Mouse (Mus musculus): ENCODE data around the gene Mthfs.
"Not testable (repeated sequence)": the region's sequence is repeated elsewhere in the genome, so short reads cannot be mapped to it uniquely, and the experiment has no call there.

Mthfs gene

DNA sequence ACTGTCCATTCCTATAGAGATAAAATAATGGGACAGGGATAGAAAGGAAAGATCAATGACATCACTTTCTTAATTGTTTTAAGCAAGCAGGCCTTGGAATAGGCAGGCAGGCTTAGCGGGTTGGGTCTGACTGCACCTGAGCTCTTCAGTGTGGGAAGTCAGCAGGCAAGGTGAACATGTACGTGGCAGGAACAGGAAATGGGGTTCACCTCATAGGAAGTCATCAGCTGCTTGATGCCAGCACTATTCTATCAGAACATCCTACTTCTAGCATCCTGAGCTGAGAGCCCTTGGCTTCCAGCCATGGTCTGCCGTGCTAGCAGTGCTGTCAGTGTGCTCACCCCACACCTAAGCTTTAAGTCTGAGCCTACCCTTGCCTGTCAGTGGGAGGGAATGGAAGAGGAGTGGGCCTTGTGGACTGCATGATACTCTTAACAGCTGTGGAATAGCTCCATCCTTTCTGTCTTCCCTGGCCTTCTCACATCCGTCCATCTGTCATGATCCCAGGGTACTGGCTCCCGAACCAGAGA is 28.6 kb downstream of the Mthfs start:
- ATAC-seq (ENCODE audit: insufficient number of reproducible peaks, low FRiP score, low TSS enrichment): not testable (repeated sequence)

DNA sequence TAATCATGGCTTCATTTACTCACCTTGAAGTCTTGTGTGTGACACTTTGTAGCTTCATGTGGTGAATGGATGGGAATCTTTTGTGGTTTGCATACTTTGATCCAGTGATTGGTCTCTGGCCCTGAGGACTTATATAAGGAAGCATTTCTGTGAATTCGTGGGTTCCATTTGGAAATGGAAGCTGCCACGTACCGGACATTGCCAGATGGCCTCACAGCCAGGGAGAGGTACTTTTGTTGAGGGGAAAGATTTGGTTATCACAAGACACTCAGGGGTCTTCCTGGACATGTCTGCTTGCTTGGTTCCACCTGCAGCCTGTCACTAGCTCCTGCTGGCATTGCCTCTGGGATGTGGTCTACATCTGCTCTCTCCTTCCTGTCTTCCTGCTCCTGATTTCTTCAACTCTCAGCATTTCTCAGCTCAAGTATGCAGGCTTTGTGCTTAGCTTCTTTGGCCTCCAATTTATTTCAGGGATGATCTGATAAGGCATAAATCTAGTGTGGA is 30.1 kb downstream of the Mthfs start:
- 0 out of 2 replicates have a peak, but pooled peaks have one; percentile 20 for ATAC-seq (ENCODE audit: insufficient number of reproducible peaks, low FRiP score, low TSS enrichment)

DNA sequence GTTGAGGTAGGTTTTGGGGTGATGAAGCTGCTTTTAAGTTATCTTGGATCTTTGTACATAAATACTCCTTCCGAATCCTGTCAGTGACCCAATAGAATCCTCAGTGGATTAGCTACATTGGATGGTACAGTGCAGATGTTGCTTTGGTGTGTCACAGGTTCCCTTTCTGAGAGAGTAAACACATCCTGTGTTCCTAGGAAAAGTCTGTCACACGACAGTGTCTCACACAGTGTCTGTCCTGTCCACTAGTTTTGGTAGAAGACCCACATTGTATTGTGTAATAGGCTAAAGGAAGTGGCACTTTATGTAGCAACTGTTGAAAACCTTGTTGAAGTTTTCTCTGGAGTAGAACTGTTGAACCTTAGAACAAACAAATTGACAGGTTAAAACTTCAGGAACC is 42.9 kb downstream of the Mthfs start:
- ATAC-seq (ENCODE audit: insufficient number of reproducible peaks, low FRiP score, low TSS enrichment): no peak

DNA sequence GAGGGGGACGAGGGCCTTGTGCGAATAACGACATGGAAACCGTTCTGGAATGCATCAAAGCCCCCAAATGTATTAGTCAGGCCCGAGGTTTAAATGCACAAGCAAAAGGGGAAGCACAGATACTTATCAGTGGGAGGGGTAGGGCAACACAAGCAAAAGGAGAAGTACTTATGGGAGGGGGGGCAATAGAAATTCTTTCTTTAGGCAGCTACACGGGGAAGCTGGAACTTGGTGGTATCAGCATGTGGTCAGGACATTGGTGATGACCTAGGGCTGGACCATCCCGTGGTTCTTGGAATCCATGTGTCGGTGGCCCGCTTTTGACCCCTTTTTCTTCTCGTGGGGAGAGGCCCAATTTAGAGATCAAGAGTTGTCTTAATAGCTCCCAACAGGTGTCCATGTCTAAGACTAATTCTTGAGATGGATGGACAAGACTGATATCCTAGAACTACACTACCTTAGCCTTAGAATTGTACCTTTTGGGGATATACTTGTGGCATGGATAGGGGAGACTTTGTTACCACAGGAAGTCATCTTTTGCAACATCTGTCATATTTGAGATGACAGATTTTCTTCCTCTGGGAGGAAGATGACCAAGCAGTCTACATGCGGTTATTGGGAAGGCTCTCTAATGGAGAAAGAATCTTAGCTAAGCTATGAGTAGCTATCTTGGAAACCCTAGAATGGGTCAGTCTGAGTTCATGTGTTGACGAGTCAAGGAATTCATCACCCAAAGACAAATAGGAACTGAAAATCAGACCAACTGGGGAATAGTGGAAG is 46.3 kb downstream of the Mthfs start:
- no peak for ATAC-seq (ENCODE audit: insufficient number of reproducible peaks, low FRiP score, low TSS enrichment)

DNA sequence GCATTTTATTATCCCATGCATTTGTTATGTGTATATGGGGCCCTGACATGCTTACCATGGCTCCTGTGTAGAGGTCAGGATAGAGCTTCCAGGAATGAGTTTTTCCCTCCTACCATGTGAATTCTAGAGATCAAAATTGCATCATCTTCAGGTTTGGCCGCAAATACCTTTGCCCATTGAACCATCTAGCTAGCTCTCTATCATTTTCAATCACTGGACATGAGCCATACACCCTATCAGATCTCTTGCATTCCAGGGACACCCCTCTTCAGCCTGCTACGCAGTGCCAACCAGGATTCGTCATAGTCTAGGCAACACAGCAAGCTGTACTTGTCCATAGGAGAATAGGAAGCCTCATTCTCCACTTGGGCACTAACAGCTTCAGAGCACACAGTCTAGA is 53.5 kb downstream of the Mthfs start:
- ATAC-seq (ENCODE audit: insufficient number of reproducible peaks, low FRiP score, low TSS enrichment): no peak

DNA sequence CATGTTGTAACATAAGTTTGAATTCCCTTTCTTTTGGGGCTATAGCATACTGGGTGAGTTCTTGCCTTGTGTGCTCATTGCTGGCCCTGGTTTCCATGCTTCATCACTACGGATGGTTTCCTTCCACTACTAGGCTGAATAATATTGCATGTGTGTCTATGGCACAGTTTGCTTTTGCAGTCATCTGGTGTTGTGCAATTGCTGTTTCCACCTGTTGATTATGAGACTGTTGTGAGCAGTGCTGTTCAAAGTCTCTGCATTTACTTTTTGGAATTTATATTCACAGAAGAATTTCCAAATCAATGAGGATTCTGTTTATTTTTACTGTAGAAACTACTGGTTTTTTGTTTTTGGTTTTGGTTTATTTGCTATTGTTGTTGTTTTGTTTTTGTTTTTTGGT is 54.1 kb downstream of the Mthfs start:
- no peak for ATAC-seq (ENCODE audit: insufficient number of reproducible peaks, low FRiP score, low TSS enrichment)

DNA sequence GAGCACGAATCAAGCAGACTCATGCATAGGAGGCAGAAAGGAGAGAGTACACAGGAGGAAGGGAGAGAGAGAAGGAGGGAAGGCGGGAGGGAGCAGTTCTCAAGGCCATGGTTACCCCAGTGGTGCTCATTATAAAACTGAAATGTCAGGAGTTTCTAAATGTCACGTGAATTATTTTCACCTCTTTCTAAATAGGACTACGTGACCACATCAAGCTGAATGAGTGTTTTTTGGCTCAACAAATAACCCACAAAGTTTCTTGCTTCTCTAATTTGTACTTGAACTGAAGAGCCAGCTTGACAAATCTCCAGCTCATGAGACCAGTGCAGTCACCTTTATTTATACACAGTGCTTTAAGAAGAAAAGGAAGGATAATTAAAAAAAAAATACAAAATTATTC is 56.6 kb downstream of the Mthfs start:
- no peak for ATAC-seq (ENCODE audit: insufficient number of reproducible peaks, low FRiP score, low TSS enrichment)

DNA sequence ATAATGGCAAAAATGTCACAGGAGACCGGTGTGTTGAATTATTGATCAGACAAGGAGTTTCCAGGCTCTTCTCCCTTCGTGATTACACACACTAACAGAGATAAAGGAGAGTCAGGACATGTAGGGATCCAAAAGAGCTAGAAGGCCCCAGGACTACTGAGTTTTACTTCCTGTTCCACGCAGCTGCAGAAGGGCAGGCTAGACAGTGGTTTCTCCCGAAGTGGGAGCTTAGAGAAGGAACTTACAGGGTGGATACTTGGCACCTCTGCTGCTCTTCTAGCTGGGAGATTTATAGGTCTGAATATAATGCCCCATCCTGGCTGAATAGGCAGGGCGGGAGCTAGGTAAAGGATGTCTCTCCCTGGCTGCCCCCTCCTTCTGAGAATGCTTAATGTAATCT is 57.1 kb downstream of the Mthfs start:
- ATAC-seq (ENCODE audit: insufficient number of reproducible peaks, low FRiP score, low TSS enrichment): no peak

DNA sequence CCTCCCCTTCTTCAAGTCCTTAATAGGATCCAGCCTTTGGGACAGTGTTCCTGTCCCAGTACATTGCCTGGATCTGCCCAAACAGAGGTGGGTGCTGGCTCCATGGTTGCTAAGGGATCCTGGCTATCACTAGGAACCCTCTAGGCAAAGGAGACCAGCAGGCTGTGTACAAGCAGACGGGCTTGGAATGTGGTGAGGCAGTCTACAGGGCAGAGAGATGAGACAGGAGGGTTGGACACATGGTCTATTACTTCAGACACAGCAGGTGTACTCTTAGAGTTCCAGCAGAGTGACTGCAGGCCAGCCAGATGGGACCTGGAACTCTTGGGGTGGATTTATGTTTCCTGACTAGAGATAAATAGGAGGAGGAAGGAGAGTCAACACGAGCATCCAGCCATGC is 59.9 kb downstream of the Mthfs start:
- peak; percentile 77 for ATAC-seq (ENCODE audit: insufficient number of reproducible peaks, low FRiP score, low TSS enrichment)

DNA sequence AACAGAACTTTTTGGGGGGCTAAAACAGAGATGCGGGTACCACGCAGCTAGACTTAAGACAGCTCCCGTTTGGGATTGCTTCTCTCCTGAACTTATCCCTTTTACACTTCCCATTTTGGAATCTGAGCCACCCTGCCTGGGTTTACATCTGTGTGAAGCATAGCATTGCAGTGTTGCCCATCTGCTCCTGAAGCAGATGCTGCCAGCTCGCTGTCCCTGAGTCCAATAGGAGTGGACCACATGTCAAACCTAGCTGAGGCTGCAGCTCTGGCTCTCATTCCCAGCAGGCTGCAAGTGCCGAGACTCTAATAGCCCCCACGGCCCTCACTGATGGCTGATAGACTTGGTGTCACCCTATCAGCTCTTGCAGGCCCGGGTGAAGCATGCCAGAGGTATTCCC is 63.3 kb downstream of the Mthfs start:
- no peak for ATAC-seq (ENCODE audit: insufficient number of reproducible peaks, low FRiP score, low TSS enrichment)

DNA sequence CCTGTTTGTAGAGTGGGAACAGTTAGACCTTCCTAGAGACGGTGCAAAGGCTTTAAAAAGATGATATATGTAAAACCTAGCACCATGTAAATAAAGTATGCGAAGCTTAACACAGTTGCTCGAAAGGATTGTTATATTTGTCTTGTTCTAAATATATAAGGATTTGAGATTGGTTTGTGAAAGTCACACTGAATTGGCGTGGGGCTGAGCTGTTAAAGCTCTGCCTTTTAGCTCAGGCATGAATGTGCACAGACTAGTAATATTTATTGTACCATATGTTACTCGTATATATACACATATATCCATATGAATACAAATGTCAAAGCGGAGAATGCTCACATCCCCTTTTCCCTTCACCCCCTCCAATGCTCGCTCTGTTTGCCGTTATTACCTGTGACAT is 67.7 kb downstream of the Mthfs start:
- ATAC-seq (ENCODE audit: insufficient number of reproducible peaks, low FRiP score, low TSS enrichment): no peak

DNA sequence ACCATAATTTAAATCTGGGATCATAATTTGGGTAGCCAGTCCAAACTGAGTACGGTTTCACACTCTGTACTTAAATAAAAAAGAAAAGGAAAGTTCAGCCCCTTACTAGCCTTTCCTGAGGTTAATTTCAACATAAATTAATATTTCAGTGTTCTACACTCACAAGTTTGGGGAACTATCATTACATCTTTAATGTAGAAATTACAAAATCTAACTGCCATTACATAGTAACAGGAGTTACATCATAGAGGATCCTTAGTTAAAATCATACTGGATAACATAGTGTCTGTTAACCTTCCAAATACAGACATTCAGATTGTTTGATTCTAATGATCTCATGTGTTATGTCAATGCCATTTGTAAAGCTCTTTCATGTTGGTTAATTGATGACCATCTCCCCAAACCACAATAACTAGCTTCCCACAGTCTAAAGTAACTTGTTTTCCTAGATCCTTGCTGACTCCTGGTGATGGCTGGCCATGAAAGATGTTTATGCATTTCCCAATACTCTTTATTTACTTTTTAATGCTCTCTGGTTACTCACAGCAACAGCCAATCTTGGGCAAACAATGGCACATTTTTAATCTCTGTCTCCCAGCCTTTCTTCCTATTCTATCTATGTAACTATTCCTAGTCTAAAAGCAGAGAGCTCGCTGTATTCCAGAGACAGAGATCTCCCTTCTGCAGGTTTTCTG is 72.0 kb downstream of the Mthfs start:
- ATAC-seq (ENCODE audit: insufficient number of reproducible peaks, low FRiP score, low TSS enrichment): no peak

DNA sequence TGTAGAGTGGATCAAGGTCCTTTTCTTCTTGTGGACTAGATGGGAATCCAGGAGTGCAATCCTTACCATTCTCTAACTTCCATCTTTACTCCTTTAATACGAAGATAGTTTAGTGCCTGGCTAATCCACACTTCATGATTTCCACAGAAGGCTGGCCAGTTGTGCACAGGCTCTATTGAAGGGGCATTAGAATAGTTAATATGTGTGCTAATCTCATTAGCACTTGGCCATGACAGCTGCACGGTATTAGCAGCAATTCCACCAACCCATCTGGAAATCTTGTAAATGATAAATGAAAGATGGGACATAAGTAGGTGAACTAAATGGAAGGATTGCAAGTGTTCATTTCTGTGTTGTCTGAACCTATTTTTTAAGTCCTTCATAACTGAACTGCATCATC is 77.6 kb downstream of the Mthfs start:
- ATAC-seq (ENCODE audit: insufficient number of reproducible peaks, low FRiP score, low TSS enrichment): no peak

DNA sequence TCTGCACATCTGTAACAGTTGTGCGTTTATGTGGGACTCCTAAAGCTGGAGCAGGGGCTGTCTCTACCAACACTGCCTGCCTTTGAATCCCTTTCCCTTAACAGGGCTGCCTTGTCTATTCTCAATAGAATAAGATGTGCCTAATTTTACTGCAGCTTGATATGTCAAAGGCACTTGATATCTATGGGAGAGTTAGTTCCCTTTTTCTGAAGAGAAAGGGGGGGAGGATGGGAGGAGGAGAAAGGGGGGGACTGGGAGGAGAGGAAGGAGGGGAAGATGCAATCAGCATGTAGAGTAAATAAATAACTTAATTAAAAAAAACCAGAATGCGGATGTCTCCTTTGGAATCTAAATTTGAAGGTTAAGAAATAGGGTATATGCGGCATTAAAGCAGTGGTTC is 82.9 kb downstream of the Mthfs start:
- ATAC-seq (ENCODE audit: insufficient number of reproducible peaks, low FRiP score, low TSS enrichment): no peak

DNA sequence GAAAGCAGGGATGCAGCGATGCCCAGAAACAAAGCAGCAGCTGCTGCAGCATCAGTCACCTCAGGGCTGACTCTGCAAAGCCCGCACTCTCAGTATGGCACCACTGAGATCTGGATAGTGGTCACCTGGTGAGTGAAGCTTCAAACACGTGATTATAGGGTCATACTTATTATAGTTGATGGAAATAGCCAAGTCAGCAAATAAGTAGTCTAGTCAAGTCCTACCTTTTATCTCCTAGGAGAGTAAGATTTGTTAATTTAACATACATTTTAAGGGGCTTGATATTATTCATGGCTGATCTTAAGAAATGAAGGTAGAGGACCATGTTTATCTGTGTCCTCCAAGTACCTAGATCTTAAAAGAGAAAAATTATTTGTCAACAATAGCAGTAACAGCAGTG is 83.6 kb downstream of the Mthfs start:
- ATAC-seq (ENCODE audit: insufficient number of reproducible peaks, low FRiP score, low TSS enrichment): no peak

DNA sequence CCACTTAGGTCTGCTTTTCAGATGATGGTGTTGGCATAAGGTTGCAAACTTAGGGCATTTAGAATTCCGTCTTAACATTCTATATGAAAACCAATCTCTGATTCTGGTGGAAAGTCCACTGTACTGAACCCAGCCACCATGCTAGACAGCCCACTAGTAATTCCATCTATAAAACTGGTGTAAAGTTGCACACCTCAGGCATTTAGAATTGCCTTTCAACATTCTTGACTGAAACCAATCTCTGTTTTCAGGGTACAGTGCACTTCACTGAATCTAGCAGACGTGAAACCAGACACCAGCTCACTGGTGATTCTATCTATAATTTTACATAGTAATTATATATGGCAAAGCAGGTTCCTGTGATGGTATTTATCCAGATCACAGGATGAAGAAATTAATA is 95.2 kb downstream of the Mthfs start:
- no peak for ATAC-seq (ENCODE audit: insufficient number of reproducible peaks, low FRiP score, low TSS enrichment)

DNA sequence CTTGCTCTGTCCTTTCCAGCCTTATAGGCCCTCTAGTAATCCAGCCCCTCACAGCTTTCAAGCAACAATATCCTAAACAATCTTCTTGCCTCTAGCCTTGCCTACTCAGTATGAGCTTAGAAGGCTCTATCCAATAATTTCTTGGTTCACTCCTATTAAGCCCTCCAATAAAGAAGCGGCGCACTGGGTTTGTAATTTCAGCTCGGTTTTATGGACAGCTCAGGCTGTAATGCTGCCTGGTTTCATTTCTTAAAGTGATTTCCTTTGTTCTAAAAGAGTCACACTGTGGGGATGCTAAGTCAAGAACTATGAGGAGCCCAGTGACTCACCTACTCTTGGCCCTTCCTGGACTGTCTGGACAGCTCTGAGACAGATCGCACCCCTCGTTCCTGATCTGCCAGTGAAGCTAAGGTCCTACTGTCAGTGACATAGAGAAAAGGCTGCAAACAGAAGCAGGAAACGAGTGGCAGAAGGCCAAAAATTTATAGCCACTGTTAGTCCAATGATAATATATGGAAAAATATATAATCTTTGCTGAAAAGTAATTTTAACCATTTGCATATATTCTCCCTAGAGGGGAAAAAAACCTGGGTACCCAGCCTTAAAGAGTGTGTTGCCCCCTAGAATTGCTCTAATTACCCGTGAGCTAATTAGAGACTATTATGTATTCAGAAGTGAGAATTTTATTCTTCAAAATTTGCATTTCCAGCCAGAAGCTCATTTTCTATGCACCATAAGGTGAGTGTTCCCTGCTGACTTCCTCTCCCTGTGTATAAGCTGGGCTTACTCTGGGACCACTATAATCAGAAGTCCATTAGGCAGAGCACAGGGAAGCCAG is 98.1 kb downstream of the Mthfs start:
- ATAC-seq (ENCODE audit: insufficient number of reproducible peaks, low FRiP score, low TSS enrichment): no peak

DNA sequence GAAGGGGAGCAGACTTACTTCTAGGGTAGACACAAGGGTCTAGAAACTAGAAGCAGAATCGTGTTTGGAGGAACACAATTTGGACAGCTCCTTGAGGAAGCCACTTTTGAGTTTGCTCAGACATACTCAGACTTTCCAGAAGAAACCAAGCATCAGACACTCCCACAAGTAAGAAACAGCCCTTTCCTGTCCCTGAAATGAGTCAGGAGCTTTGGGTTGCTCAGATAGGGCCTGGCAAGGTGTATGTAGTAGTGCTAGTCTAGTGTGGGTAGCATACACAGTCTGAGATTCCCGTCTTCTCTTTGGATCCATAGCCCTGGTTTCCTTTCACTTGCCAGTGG is 98.7 kb downstream of the Mthfs start:
- no peak for ATAC-seq (ENCODE audit: insufficient number of reproducible peaks, low FRiP score, low TSS enrichment)

DNA sequence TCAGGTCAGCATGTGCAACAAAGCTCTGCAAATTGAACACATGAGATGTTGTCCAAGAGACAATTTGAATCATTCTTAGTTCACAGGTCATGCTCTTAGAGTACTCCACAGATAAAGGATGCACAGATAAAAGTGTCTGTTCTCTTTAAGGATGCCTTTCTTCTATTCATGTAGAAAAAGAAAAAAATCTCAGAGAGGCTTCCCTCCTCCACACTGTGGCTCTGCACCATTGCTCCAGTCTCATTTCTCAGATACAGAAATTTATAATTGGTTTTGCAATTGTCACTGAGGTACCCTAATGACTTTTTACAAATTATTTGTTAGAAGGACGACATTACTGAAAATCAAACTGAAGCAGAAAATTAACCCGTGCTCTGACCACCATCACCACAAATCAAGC is 101.2 kb downstream of the Mthfs start:
- no peak for ATAC-seq (ENCODE audit: insufficient number of reproducible peaks, low FRiP score, low TSS enrichment)

DNA sequence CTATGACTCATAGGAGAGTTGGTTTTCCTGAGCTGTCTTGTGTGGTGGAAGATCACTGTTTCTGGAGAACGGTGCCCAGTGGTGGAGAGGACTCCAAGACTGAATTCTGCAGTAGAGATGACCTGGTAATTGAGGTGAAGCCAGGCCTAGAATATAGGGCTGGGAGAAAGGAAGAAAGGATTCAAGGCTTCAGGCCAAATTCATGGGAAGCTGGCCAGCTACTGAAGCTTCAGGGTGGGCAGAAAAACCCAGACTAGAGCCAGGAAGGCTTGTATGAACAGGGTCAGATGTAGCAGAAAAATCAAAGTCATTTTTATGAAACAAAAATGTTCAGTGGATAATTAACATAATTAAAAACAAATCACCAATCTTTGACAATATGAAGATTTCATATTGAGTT is 163.3 kb downstream of the Mthfs start:
- ATAC-seq (ENCODE audit: insufficient number of reproducible peaks, low FRiP score, low TSS enrichment): no peak

DNA sequence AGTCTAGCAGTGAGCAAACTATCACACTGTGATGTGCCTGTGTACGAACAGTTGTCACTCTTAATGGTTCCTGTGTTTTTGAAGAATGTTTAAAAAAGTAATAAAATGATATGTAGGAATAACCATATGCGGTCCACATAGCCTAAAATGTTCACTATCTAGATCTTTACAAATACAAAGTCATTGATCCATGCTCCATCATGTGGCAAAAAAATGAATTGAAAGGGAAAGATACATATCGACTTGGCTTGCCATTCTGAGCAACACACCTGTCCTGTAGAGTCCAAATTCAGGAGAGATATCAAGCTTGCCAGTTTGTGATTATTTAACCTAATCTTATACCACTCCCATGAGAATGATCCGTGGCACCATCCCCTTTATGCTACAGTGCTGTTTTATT is 164.2 kb downstream of the Mthfs start:
- no peak for ATAC-seq (ENCODE audit: insufficient number of reproducible peaks, low FRiP score, low TSS enrichment)
